ENCODE assay signal across 12 mouse cellular contexts in genomic region chr9:79926464-79927155, GRCm38 (mm10).
DNase-seq lines count a peak whose midpoint lies in the region; ATAC-seq and TF ChIP-seq lines count a peak whose summit lies in the region.
"Had no signal": no experiment of that assay in that cellular context is flagged by ENCODE, and none has a peak within 500 bp of the region (broad histone marks: within the 10 kb centered on the region; RNA-seq: fewer than 3 reads in every experiment).

No protein-coding gene starts in this region.

- H3K9ac ChIP-seq in intestine, embryonic 16.5 days (ENCODE audit: low read depth, low read length), result no peak overlapping the region
- H3K9ac ChIP-seq in intestine, postnatal 0 days (ENCODE audit: low read depth, low read length), result no peak overlapping the region
- H3K9ac ChIP-seq in heart, embryonic 13.5 days, result 0 out of 2 replicates have a peak overlapping the region, but pooled peaks have one; percentile 50
- H3K9ac ChIP-seq: forebrain, embryonic 12.5 days had no signal

- 61% methylated on average over 9 of the region's 9 CpGs for WGBS in intestine, embryonic 16.5 days
- 64% methylated on average over 9 of the region's 9 CpGs for WGBS in intestine, postnatal 0 days
- 50% methylated on average over 9 of the region's 9 CpGs for WGBS in heart, embryonic 13.5 days
- WGBS in small intestine, adult 2 months, result 67% methylated on average over 9 of the region's 9 CpGs

- H3K27me3 ChIP-seq in intestine, embryonic 16.5 days (replicated peaks; ENCODE audit: control insufficient read depth, insufficient read depth, low read length), result no peaks in the 10 kb centered on the region
- no peaks in the 10 kb centered on the region for H3K27me3 ChIP-seq in intestine, postnatal 0 days (replicated peaks; ENCODE audit: control insufficient read depth, insufficient read depth, low read length)
- H3K27me3 ChIP-seq in heart, embryonic 13.5 days (replicated peaks), result no peaks in the 10 kb centered on the region
- no peaks in the 10 kb centered on the region for H3K27me3 ChIP-seq in small intestine, adult 2 months (ENCODE audit: control insufficient read depth, insufficient read depth, low read length)
- H3K27me3 ChIP-seq: forebrain, embryonic 12.5 days had no signal

- no peak for TF ChIP-seq CTCF in intestine, postnatal 0 days (IDR thresholded peaks at IDR 0.05; ENCODE audit: low read depth)
- TF ChIP-seq CTCF in embryonic fibroblast, embryonic 13.5 days (IDR thresholded peaks at IDR 0.05; ENCODE audit: borderline replicate concordance, insufficient read depth, low read length), result no peak
- no peak for TF ChIP-seq CTCF in small intestine, adult 2 months (IDR thresholded peaks at IDR 0.05; ENCODE audit: extremely low read depth, insufficient read length, insufficient replicate concordance, low read depth, low read length)

- no peak overlapping the region for H3K4me3 ChIP-seq in intestine, embryonic 16.5 days (ENCODE audit: low read length)
- no peak overlapping the region for H3K4me3 ChIP-seq in intestine, postnatal 0 days (ENCODE audit: low read depth, low read length)
- H3K4me3 ChIP-seq in embryonic fibroblast, embryonic 13.5 days (ENCODE audit: insufficient read depth, low read length), result no peak overlapping the region
- H3K4me3 ChIP-seq in heart, embryonic 13.5 days, result no peak overlapping the region
- H3K4me3 ChIP-seq in small intestine, adult 2 months (ENCODE audit: low read depth, low read length), result no peak overlapping the region
- H3K4me3 ChIP-seq: forebrain, embryonic 12.5 days; myocyte had no signal

- H3K9me3 ChIP-seq in intestine, embryonic 16.5 days (ENCODE audit: control insufficient read depth, low read length), result no peaks in the 10 kb centered on the region
- H3K9me3 ChIP-seq in intestine, postnatal 0 days (ENCODE audit: control insufficient read depth), result no peaks in the 10 kb centered on the region
- H3K9me3 ChIP-seq in heart, embryonic 13.5 days, result no peaks in the 10 kb centered on the region
- H3K9me3 ChIP-seq: forebrain, embryonic 12.5 days had no signal

- H3K4me1 ChIP-seq in intestine, embryonic 16.5 days (ENCODE audit: control insufficient read depth, insufficient read depth, low read length), result 0 out of 2 replicates have a peak, but pooled peaks cover 4% of the 10 kb centered on the region
- H3K4me1 ChIP-seq in intestine, postnatal 0 days (replicated peaks; ENCODE audit: control insufficient read depth, insufficient read depth, low read length), result no peaks in the 10 kb centered on the region
- H3K4me1 ChIP-seq in embryonic fibroblast, embryonic 13.5 days (ENCODE audit: control insufficient read depth, insufficient read depth, low read length), result peaks cover 16% of the 10 kb centered on the region
- H3K4me1 ChIP-seq in heart, embryonic 13.5 days, result peaks cover 51% of the 10 kb centered on the region
- H3K4me1 ChIP-seq in small intestine, adult 2 months (ENCODE audit: control insufficient read depth, insufficient read depth, insufficient read length, low read length), result no peaks in the 10 kb centered on the region

- no peaks in the 10 kb centered on the region for H3K36me3 ChIP-seq in intestine, embryonic 16.5 days (ENCODE audit: control insufficient read depth, insufficient read depth, low read length)
- H3K36me3 ChIP-seq in intestine, postnatal 0 days (ENCODE audit: control insufficient read depth, insufficient read depth), result no peaks in the 10 kb centered on the region
- H3K36me3 ChIP-seq in heart, embryonic 13.5 days, result no peaks in the 10 kb centered on the region
- H3K36me3 ChIP-seq in small intestine, adult 2 months (ENCODE audit: control insufficient read depth, insufficient read depth, low read length), result no peaks in the 10 kb centered on the region
- H3K36me3 ChIP-seq: forebrain, embryonic 12.5 days had no signal

- no peak for ATAC-seq in intestine, embryonic 16.5 days
- no peak for ATAC-seq in intestine, postnatal 0 days
- no peak for ATAC-seq in heart, embryonic 13.5 days (ENCODE audit: extremely low read depth, insufficient number of reproducible peaks, low FRiP score, low TSS enrichment)
- ATAC-seq: activated CD4-positive, CD25-positive, alpha-beta regulatory T cell, adult 4 months had no signal

- H3K27ac ChIP-seq in intestine, embryonic 16.5 days (ENCODE audit: low read length), result 0 out of 2 replicates have a peak overlapping the region, but pooled peaks have one; percentile 9
- H3K27ac ChIP-seq in intestine, postnatal 0 days (ENCODE audit: low read depth, low read length), result no peak overlapping the region
- H3K27ac ChIP-seq in embryonic fibroblast, embryonic 13.5 days (ENCODE audit: insufficient read depth, low read length), result peak overlapping the region; percentile 36
- peak overlapping the region; percentile 63 for H3K27ac ChIP-seq in heart, embryonic 13.5 days (replicated peaks)
- H3K27ac ChIP-seq in small intestine, adult 2 months (ENCODE audit: insufficient read depth, low read depth, low read length), result 0 out of 2 replicates have a peak overlapping the region, but pooled peaks have one; percentile 5
- H3K27ac ChIP-seq: forebrain, embryonic 12.5 days had no signal

- DNase-seq in urinary bladder, postnatal 10 days (ENCODE audit: low spot score), result no peak
- DNase-seq in ovary, postnatal 14 days (ENCODE audit: low spot score), result no peak
- DNase-seq: kidney, adult 18-20 months; thymus, postnatal 4 days had no signal

- no peak for TF ChIP-seq POLR2A in embryonic fibroblast, embryonic 13.5 days (IDR thresholded peaks at IDR 0.05; ENCODE audit: low read depth, low read length)
- TF ChIP-seq POLR2A in small intestine, adult 2 months (IDR thresholded peaks at IDR 0.05; ENCODE audit: low read depth, low read length), result no peak

- H3K4me2 ChIP-seq in intestine, embryonic 16.5 days (ENCODE audit: low read depth, low read length), result no peak overlapping the region
- H3K4me2 ChIP-seq in intestine, postnatal 0 days (replicated peaks; ENCODE audit: low read depth), result no peak overlapping the region
- H3K4me2 ChIP-seq in heart, embryonic 13.5 days, result no peak overlapping the region
- H3K4me2 ChIP-seq: forebrain, embryonic 12.5 days had no signal
